Mouse (Mus musculus) embryonic fibroblast, embryonic 13.5 days (primary cell): Measurements from ENCODE around the gene Olfr1532-ps1.

Source experiments
- CTCF ChIP-seq: IDR thresholded peaks from 2 replicates; pipeline ENCODE4 v1.5.1; 2011; ENCODE audit warnings: mild to moderate bottlenecking, control low read depth, low read length, moderate library complexity, borderline replicate concordance; ENCODE audit not compliant: insufficient read depth
- POLR2A ChIP-seq: IDR thresholded peaks from 2 replicates; pipeline ENCODE4 v1.6.1; 2011; ENCODE audit warnings: low read depth, mild to moderate bottlenecking, control low read depth, low read length, moderate library complexity

DNA sequence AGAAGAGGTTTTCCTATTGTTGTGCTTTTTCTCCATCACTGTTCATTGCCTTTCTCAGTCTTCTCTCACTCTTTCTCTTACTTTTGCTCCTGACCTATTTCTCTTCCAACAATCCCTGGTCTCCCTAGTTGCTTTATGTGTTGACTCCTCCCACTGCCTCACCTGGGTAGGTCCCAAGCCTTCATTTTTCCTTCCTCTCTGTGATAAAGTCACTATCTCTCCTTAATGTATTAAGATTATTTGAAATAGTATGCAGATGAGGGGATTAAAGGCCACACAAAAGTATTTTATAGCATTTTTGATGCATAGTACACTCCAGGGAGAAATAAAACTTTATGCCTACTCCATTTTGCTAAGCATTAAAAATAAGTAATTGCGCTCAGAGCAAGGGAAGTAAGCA, 56.0 kb downstream of the Olfr1532-ps1 start, which contains the start of gene Olfr6:
- TF ChIP-seq CTCF (no peak), POLR2A (no peak)
